Mouse (Mus musculus): ENCODE data around the gene Smarca2. TPM values are rescaled to one million over a fixed set of nuclear protein-coding genes. Genes with fewer than 3 reads are reported as not detected.
A peak's percentile ranks its signal among the peaks of the same experiment; 100 is the strongest.

Gene Smarca2
- polyA plus RNA-seq, 1 experiment from 2014 or later = 99.7 TPM

- peak overlapping the region; percentile 44 for H3K9ac ChIP-seq (replicated peaks)
- H3K27me3 ChIP-seq (replicated peaks) = no peaks in the 10 kb centered on the region
- peaks cover 51% of the 10 kb centered on the region for H3K4me1 ChIP-seq
- peak overlapping the region; percentile 70 for H3K4me2 ChIP-seq
- ATAC-seq (ENCODE audit: low FRiP score) = no peak
- H3K27ac ChIP-seq (replicated peaks) = peak overlapping the region; percentile 99
- no peaks in the 10 kb centered on the region for H3K9me3 ChIP-seq (replicated peaks)
- WGBS = 17% methylated on average over 11 of the region's 11 CpGs
- H3K36me3 ChIP-seq = no peaks in the 10 kb centered on the region
- peak overlapping the region; percentile 23 for H3K4me3 ChIP-seq (replicated peaks)
Measured at GRCm38 (mm10) chr19:26749427-26750137, 144.7 kb downstream of the Smarca2 start.

- Histone ChIP-seq H3K9me3 (replicated peaks) (no peaks in the 10 kb centered on the region), H3K36me3 (no peaks in the 10 kb centered on the region), H3K4me1 (peaks cover 36% of the 10 kb centered on the region), H3K4me2 (no peak overlapping the region), H3K27me3 (replicated peaks) (no peaks in the 10 kb centered on the region), H3K4me3 (replicated peaks) (no peak overlapping the region), H3K9ac (replicated peaks) (no peak overlapping the region), H3K27ac (replicated peaks) (no peak overlapping the region)
- 88% methylated on average over 15 of the region's 15 CpGs for WGBS
- no peak for ATAC-seq (ENCODE audit: low FRiP score)
Measured at GRCm38 (mm10) chr19:26752611-26753163, 147.8 kb downstream of the Smarca2 start.

GRCm38 (mm10) chr19:26753266-26753872 lies 148.5 kb downstream of the Smarca2 start:
- H3K9ac ChIP-seq (replicated peaks) = no peak overlapping the region
- WGBS = 71% methylated on average over 7 of the region's 7 CpGs
- no peak for ATAC-seq (ENCODE audit: low FRiP score)
- no peak overlapping the region for H3K4me2 ChIP-seq
- H3K4me1 ChIP-seq = peaks cover 36% of the 10 kb centered on the region
- no peaks in the 10 kb centered on the region for H3K36me3 ChIP-seq
- no peaks in the 10 kb centered on the region for H3K27me3 ChIP-seq (replicated peaks)
- H3K4me3 ChIP-seq (replicated peaks) = no peak overlapping the region
- no peak overlapping the region for H3K27ac ChIP-seq (replicated peaks)
- no peaks in the 10 kb centered on the region for H3K9me3 ChIP-seq (replicated peaks)

GRCm38 (mm10) chr19:26754016-26754794 lies 149.4 kb downstream of the Smarca2 start:
- H3K9ac ChIP-seq (replicated peaks) = no peak overlapping the region
- WGBS = 81% methylated on average over 10 of the region's 10 CpGs
- H3K27me3 ChIP-seq (replicated peaks) = no peaks in the 10 kb centered on the region
- H3K36me3 ChIP-seq = no peaks in the 10 kb centered on the region
- no peak overlapping the region for H3K4me2 ChIP-seq
- H3K4me1 ChIP-seq = peaks cover 34% of the 10 kb centered on the region
- no peak for ATAC-seq (ENCODE audit: low FRiP score)
- no peak overlapping the region for H3K27ac ChIP-seq (replicated peaks)
- no peaks in the 10 kb centered on the region for H3K9me3 ChIP-seq (replicated peaks)
- H3K4me3 ChIP-seq (replicated peaks) = no peak overlapping the region

GRCm38 (mm10) chr19:26755991-26756390 lies 151.1 kb downstream of the Smarca2 start:
- H3K36me3 ChIP-seq = peaks cover 8% of the 10 kb centered on the region; the same call in 1 of the 2 replicates
- H3K4me1 ChIP-seq = peaks cover 24% of the 10 kb centered on the region
- WGBS = 91% methylated on average over 6 of the region's 6 CpGs
- no peak overlapping the region for H3K9ac ChIP-seq (replicated peaks)
- ATAC-seq (ENCODE audit: low FRiP score) = no peak
- H3K4me3 ChIP-seq (replicated peaks) = no peak overlapping the region
- no peak overlapping the region for H3K4me2 ChIP-seq
- no peaks in the 10 kb centered on the region for H3K27me3 ChIP-seq (replicated peaks)
- no peaks in the 10 kb centered on the region for H3K9me3 ChIP-seq (replicated peaks)
- H3K27ac ChIP-seq (replicated peaks) = no peak overlapping the region

GRCm38 (mm10) chr19:26756399-26756798 lies 151.5 kb downstream of the Smarca2 start:
- H3K4me1 ChIP-seq = peaks cover 20% of the 10 kb centered on the region
- H3K27ac ChIP-seq (replicated peaks) = no peak overlapping the region
- H3K36me3 ChIP-seq = peaks cover 8% of the 10 kb centered on the region; the same call in 1 of the 2 replicates
- H3K4me2 ChIP-seq = no peak overlapping the region
- no peak overlapping the region for H3K4me3 ChIP-seq (replicated peaks)
- ATAC-seq (ENCODE audit: low FRiP score) = no peak
- no peak overlapping the region for H3K9ac ChIP-seq (replicated peaks)
- H3K27me3 ChIP-seq (replicated peaks) = no peaks in the 10 kb centered on the region
- no peaks in the 10 kb centered on the region for H3K9me3 ChIP-seq (replicated peaks)
- 79% methylated on average over 8 of the region's 8 CpGs for WGBS

GRCm38 (mm10) chr19:26758156-26758555 lies 153.3 kb downstream of the Smarca2 start:
- 87% methylated on average over 8 of the region's 8 CpGs for WGBS
- H3K27ac ChIP-seq (replicated peaks) = no peak overlapping the region
- H3K4me2 ChIP-seq = no peak overlapping the region
- no peaks in the 10 kb centered on the region for H3K9me3 ChIP-seq (replicated peaks)
- H3K4me1 ChIP-seq = peaks cover 9% of the 10 kb centered on the region
- no peak overlapping the region for H3K4me3 ChIP-seq (replicated peaks)
- no peak overlapping the region for H3K9ac ChIP-seq (replicated peaks)
- ATAC-seq (ENCODE audit: low FRiP score) = no peak
- no peaks in the 10 kb centered on the region for H3K27me3 ChIP-seq (replicated peaks)
- peaks cover 8% of the 10 kb centered on the region; the same call in 1 of the 2 replicates for H3K36me3 ChIP-seq

GRCm38 (mm10) chr19:26758620-26759019 lies 153.8 kb downstream of the Smarca2 start:
- H3K4me3 ChIP-seq (replicated peaks) = no peak overlapping the region
- no peak overlapping the region for H3K9ac ChIP-seq (replicated peaks)
- peaks cover 8% of the 10 kb centered on the region; the same call in 1 of the 2 replicates for H3K36me3 ChIP-seq
- no peak overlapping the region for H3K27ac ChIP-seq (replicated peaks)
- H3K4me1 ChIP-seq = peaks cover 5% of the 10 kb centered on the region
- no peak for ATAC-seq (ENCODE audit: low FRiP score)
- H3K4me2 ChIP-seq = no peak overlapping the region
- H3K9me3 ChIP-seq (replicated peaks) = no peaks in the 10 kb centered on the region
- 84% methylated on average over 7 of the region's 7 CpGs for WGBS
- no peaks in the 10 kb centered on the region for H3K27me3 ChIP-seq (replicated peaks)

- ATAC-seq (ENCODE audit: low FRiP score) = no peak
- H3K27me3 ChIP-seq (replicated peaks) = no peaks in the 10 kb centered on the region
- no peaks in the 10 kb centered on the region for H3K9me3 ChIP-seq (replicated peaks)
- no peak overlapping the region for H3K27ac ChIP-seq (replicated peaks)
- H3K36me3 ChIP-seq = peaks cover 8% of the 10 kb centered on the region; the same call in 1 of the 2 replicates
- 0 out of 2 replicates have a peak, but pooled peaks cover under 1% of the 10 kb centered on the region for H3K4me1 ChIP-seq
- no peak overlapping the region for H3K9ac ChIP-seq (replicated peaks)
- 84% methylated on average over 13 of the region's 13 CpGs for WGBS
- H3K4me3 ChIP-seq (replicated peaks) = no peak overlapping the region
- no peak overlapping the region for H3K4me2 ChIP-seq
Measured at GRCm38 (mm10) chr19:26759295-26759694, 154.4 kb downstream of the Smarca2 start.

GRCm38 (mm10) chr19:26761257-26761656 lies 156.4 kb downstream of the Smarca2 start:
- ATAC-seq (ENCODE audit: low FRiP score) = no peak
- no peak overlapping the region for H3K4me3 ChIP-seq (replicated peaks)
- H3K36me3 ChIP-seq = peaks cover 8% of the 10 kb centered on the region; the same call in 1 of the 2 replicates
- H3K9ac ChIP-seq (replicated peaks) = no peak overlapping the region
- no peaks in the 10 kb centered on the region for H3K4me1 ChIP-seq
- no peaks in the 10 kb centered on the region for H3K9me3 ChIP-seq (replicated peaks)
- H3K27ac ChIP-seq (replicated peaks) = no peak overlapping the region
- no peaks in the 10 kb centered on the region for H3K27me3 ChIP-seq (replicated peaks)
- no peak overlapping the region for H3K4me2 ChIP-seq

GRCm38 (mm10) chr19:26765483-26765882 lies 160.6 kb downstream of the Smarca2 start:
- H3K27ac ChIP-seq (replicated peaks) = no peak overlapping the region
- no peaks in the 10 kb centered on the region for H3K27me3 ChIP-seq (replicated peaks)
- 94% methylated on average over 7 of the region's 7 CpGs for WGBS
- no peak overlapping the region for H3K9ac ChIP-seq (replicated peaks)
- H3K4me1 ChIP-seq = peaks cover 28% of the 10 kb centered on the region
- no peaks in the 10 kb centered on the region for H3K36me3 ChIP-seq
- no peak for ATAC-seq (ENCODE audit: low FRiP score)
- no peak overlapping the region for H3K4me2 ChIP-seq
- no peaks in the 10 kb centered on the region for H3K9me3 ChIP-seq (replicated peaks)
- H3K4me3 ChIP-seq (replicated peaks) = no peak overlapping the region

All from neural tube, embryonic 15.5 days (tissue).